Mouse (Mus musculus) intestine, embryonic 16.5 days (tissue): ENCODE data around the gene Casc3. TPM values are rescaled to one million over a fixed set of nuclear protein-coding genes. Genes with fewer than 3 reads are reported as not detected.

Experiments
- ATAC-seq: fragments of 200-750 bp; cut with Nextera tagmentation; 2 replicates; pipeline ENCODE4 v1.8.0; 2017; ENCODE audit warnings: moderate TSS enrichment, moderate library complexity
- H3K27ac ChIP-seq: fragments of 300-500 bp; sonication (generic); 2 replicates; pipeline ENCODE4 v1.5.1; 2014; ENCODE audit warnings: mild to moderate bottlenecking, low read length
- H3K27me3 ChIP-seq: fragments of 300-500 bp; sonication (generic); replicated peaks from 2 replicates; pipeline ENCODE4 v1.6.1; 2014; ENCODE audit warnings: low read length, control low read depth, mixed read lengths; ENCODE audit not compliant: control insufficient read depth, insufficient read depth
- H3K36me3 ChIP-seq: fragments of 300-500 bp; sonication (generic); 2 replicates; pipeline ENCODE4 v1.6.1; 2014; ENCODE audit warnings: low read length, control low read depth; ENCODE audit not compliant: control insufficient read depth, insufficient read depth
- H3K4me1 ChIP-seq: fragments of 300-500 bp; sonication (generic); 2 replicates; pipeline ENCODE4 v1.6.1; 2014; ENCODE audit warnings: low read length, control low read depth, mixed read lengths; ENCODE audit not compliant: control insufficient read depth, insufficient read depth
- H3K4me2 ChIP-seq: fragments of 300-500 bp; sonication (generic); 2 replicates; pipeline ENCODE4 v1.6.1; 2014; ENCODE audit warnings: low read depth, low read length, control low read depth
- H3K4me3 ChIP-seq: fragments of 300-500 bp; sonication (generic); 2 replicates; pipeline ENCODE4 v1.5.1; 2014; ENCODE audit warnings: mild to moderate bottlenecking, low read length
- H3K9ac ChIP-seq: fragments of 300-500 bp; sonication (generic); 2 replicates; pipeline ENCODE4 v1.6.1; 2014; ENCODE audit warnings: low read depth, low read length
- H3K9me3 ChIP-seq: fragments of 300-500 bp; sonication (generic); 2 replicates; pipeline ENCODE4 v1.6.1; 2016; ENCODE audit warnings: low read length, control low read depth; ENCODE audit not compliant: control insufficient read depth
- WGBS: fragments of 180-500 bp; shearing (Covaris S2); extraction: QIAGEN DNeasy Blood & Tissue Kit; methylation state at CpG from one replicate; pipeline ENCODE4 v1.1.7; 2014; 5-methylcytosine and 5-hydroxymethylcytosine counted together
- polyA plus RNA-seq: library from polyadenylated mRNA; unstranded; fragments of >200 nt; fragmentation: Nextera tagmentation; extraction: Ambion mirVana; gene quantifications from 2 replicates; pipeline ENCODE4 v1.2.1, GENCODE M21; 2015

Gene Casc3
- polyA plus RNA-seq, 1 experiment from 2014 or later, result 23.1 TPM

DNA sequence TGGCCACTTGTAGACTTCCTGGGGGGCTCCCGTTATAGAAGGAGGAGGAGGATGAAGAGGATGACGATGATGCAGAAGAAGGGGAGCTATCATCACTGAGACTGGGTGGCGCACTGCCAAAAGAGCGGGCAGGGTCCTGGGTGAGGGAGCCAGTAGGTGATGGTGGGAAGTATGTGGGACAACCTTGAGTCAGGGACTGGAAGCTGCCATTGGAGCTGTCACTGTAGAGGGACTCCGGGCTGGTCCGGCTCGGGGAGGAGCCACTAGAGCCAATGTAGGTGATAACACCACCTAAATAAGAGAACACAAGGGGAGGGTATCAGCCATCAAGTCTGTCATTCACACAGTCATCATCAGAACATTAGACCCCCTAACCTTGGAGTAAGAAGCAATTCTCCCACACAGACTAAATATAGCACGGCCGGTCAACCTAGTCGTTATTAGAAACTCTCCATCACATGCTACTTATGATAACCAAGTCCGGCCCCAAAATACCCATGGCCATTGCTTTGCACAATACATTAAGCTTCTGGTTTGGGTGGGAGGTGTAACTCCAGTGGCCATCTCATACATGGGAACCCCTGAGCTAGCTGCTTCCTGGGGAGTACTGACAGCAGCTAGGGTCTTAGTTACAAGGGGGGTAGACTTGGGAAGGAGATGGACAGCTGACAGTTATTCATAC lies 32.7 kb upstream of the Casc3 start:
- H3K4me1 ChIP-seq, result peaks cover 70% of the 10 kb centered on the region
- 85% methylated on average over 11 of the region's 11 CpGs for WGBS
- no peak overlapping the region for H3K4me2 ChIP-seq
- H3K9me3 ChIP-seq, result no peaks in the 10 kb centered on the region
- ATAC-seq, result no peak
- H3K27ac ChIP-seq, result peak overlapping the region; percentile 70; the same call in 1 of the 2 replicates
- no peaks in the 10 kb centered on the region for H3K36me3 ChIP-seq
- no peak overlapping the region for H3K4me3 ChIP-seq
- no peak overlapping the region for H3K9ac ChIP-seq
- H3K27me3 ChIP-seq, result no peaks in the 10 kb centered on the region

DNA sequence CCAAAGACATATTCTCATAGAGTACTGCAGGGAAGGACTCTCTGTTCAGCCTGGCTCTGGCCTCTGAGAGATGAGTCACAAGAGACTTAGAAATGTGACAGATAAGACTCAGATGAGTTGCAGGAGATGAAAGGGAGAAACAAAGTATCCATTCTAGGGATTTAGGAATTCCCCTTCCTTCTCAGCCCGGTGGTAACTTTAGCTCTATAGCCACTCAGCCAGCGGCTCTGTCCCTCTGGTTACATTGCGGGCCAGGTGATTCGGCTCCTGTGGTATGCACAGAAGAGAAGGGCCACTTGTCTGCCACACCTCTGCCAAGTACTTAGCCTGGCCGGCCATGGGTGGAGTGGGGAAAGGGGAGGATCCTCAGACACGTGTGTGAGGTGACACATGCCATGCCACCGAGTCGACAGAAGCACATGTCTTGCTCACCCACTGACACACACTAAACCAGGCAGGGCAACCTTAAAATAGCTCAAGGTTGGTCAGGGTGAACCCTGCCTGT lies 32.0 kb upstream of the Casc3 start:
- no peaks in the 10 kb centered on the region for H3K36me3 ChIP-seq
- H3K4me2 ChIP-seq, result no peak overlapping the region
- no peaks in the 10 kb centered on the region for H3K27me3 ChIP-seq
- H3K9ac ChIP-seq, result 0 out of 2 replicates have a peak overlapping the region, but pooled peaks have one; percentile 27
- 45% methylated on average over 8 of the region's 8 CpGs for WGBS
- no peaks in the 10 kb centered on the region for H3K9me3 ChIP-seq
- no peak; the same call in 1 of the 2 replicates for ATAC-seq
- H3K27ac ChIP-seq, result peak overlapping the region; percentile 70
- peaks cover 70% of the 10 kb centered on the region for H3K4me1 ChIP-seq
- H3K4me3 ChIP-seq, result no peak overlapping the region

DNA sequence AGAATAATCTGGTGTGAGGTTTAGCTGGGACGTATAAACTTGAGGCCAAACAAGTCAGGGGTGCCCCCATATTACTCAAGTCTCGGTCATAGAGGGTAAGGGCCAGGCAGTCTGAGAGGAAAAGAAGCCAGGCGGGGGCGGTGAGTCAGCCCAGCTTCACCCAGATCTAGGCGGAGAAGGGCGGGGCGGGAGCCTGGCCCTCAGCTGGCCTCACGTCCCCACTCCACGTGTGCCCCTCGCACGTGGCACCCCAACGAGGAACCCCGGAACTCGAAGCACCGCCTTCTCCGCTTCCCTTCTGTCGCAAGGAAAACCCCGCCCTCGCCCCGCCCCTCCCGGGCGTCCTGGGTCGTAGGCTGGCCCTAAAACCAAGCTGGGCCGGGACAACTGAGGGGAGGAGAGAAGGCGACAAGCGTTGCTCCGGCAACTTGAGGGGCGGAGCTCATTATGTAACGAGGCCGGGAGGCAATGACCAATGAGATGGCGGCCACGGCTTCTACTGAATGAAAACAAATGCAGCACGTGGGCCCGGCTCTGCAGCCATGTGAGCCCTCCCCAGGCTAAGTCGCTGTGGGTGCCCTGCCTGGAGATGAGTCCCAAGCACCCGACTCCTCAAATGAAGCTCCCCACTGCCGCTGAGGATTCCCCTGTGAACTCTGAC lies 30.9 kb upstream of the Casc3 start:
- Histone ChIP-seq H3K4me3 (peak overlapping the region; percentile 47), H3K27me3 (no peaks in the 10 kb centered on the region), H3K4me2 (peak overlapping the region; percentile 88), H3K27ac (peak overlapping the region; percentile 70), H3K9ac (peak overlapping the region; percentile 66), H3K36me3 (no peaks in the 10 kb centered on the region), H3K9me3 (no peaks in the 10 kb centered on the region), H3K4me1 (peaks cover 65% of the 10 kb centered on the region)
- WGBS, result under 1% methylated on average over 37 of the region's 37 CpGs
- peak; percentile 84 for ATAC-seq

DNA sequence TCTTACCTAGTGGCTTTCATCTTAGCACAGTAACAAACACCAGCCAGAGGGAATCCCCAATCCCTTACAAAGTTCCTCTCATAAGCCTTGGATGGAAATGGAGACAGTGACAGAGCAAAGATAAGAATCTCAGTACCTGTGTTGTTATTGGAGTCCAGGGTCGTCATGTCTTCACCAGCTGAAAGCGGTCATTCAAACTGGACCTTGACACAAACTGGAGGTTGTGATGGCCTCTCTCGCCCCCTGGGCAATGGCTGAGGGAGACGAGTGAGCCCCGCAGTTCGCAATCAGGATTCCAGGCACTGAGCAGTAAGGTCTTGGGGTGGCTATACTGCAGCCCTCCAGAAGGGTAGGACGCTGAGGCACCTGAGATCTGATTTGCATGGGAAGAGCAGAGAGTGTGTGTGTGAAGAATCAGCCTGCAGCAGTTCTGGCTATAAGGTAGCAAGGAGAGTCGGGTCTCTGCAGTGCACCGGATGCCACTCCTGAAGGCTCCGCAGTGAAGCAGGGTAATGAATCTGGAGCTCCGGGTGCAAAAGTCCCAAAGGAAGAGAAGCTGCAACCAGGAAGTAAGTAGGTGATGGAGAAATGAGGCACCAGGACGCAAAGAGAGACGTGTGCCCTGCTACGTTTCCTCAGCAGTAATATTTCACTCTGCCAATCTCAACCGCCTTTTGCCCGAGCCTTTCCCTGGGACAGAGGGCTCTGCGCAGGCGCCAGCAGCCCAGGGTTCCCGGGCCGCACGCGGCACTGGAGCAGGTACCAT lies 29.9 kb upstream of the Casc3 start, which contains the start of gene Nr1d1:
TSS of gene Nr1d1 (minus strand) at position 752 of the 766 bp plus-strand sequence.
- Histone ChIP-seq H3K36me3 (no peaks in the 10 kb centered on the region), H3K4me2 (peak within 1 kb of the TSS; percentile 88), H3K27me3 (no peaks in the 10 kb centered on the region), H3K9ac (peak within 1 kb of the TSS; percentile 66), H3K27ac (peak within 1 kb of the TSS; percentile 90), H3K4me3 (peak within 1 kb of the TSS; percentile 47), H3K9me3 (no peaks in the 10 kb centered on the region), H3K4me1 (peaks cover 64% of the 10 kb centered on the region)
- under 1% methylated on average over 22 of the region's 22 CpGs for WGBS
- peak; percentile 3; the same call in 1 of the 2 replicates for ATAC-seq

DNA sequence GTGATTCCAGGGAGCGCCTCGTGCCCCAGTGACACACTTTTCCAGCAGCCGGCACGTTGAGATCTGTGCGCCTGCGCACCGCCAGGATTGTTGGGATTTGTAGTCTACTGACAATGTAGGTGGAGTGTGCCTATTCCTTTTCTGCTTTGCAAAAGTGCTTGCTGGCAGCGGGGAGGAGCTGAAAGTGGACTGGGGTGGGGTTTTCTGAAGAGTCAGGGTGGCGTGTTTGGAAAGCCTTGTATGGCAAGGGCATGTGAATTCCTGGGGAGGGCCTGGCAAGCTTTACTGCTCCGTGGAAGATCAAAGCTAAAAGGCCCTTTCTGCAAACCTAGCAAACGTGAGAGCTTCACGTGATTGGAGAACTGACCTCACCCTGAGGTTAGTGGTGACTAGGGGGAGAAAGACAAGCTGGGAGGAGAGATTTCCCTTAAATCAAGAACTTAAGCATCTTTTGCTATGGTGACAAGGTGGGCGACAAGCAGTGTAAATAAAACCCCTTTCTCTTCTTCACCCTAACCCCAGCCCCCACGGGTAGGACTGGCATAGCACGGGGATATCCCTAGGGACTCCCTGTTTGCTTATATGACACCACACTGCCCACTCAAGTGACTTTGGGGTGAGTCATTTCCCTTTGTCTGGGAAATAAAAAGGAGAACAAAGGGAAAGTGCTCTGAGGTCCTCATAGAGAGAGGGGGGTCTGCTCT lies 29.2 kb upstream of the Casc3 start:
- Histone ChIP-seq H3K4me1 (peaks cover 64% of the 10 kb centered on the region), H3K27ac (peak overlapping the region; percentile 90), H3K9ac (peak overlapping the region; percentile 66), H3K9me3 (no peaks in the 10 kb centered on the region), H3K4me2 (peak overlapping the region; percentile 88), H3K36me3 (no peaks in the 10 kb centered on the region), H3K4me3 (peak overlapping the region; percentile 47), H3K27me3 (no peaks in the 10 kb centered on the region)
- ATAC-seq, result peak; percentile 71
- WGBS, result 3% methylated on average over 15 of the region's 15 CpGs

DNA sequence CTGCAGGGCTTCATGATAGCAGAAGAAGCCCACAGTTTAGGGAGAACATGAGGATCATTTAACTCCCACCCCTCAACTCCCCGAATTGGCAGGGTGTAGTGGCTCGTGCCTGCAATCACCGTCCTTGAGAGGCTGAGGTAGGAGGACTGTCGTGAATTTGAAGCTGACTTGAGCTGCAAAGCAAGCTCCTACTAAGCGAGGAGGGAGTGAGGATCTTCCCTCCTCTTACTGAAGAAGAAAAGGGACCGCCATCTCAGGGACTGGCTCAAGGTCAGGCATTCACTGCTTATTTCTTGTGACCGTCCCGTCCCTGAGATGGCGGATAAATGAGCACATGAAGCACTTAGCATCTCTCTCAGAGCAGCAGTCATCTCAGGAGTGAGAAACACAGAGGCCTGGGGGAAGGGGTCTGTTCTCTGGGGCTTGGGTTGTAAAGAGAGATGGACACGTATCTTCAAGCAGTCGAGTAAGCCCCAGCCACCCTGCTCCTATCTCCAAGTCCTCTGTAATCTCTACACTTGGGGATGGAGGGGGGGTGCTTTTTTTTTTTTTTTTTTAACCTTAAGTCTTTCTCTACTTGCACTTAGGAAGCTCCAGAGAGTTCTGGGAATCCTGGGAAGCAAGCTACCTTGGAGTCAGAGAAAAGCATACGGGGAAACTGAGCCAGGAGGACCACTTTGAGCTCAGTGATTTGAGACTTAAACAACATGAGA lies 28.5 kb upstream of the Casc3 start:
- H3K4me2 ChIP-seq, result peak overlapping the region; percentile 88; the same call in 1 of the 2 replicates
- H3K9me3 ChIP-seq, result no peaks in the 10 kb centered on the region
- ATAC-seq, result no peak
- H3K9ac ChIP-seq, result peak overlapping the region; percentile 53
- H3K27me3 ChIP-seq, result no peaks in the 10 kb centered on the region
- WGBS, result 35% methylated on average over 12 of the region's 12 CpGs
- peak overlapping the region; percentile 90 for H3K27ac ChIP-seq
- H3K4me1 ChIP-seq, result peaks cover 66% of the 10 kb centered on the region
- no peak overlapping the region; the same call in 1 of the 2 replicates for H3K4me3 ChIP-seq
- H3K36me3 ChIP-seq, result no peaks in the 10 kb centered on the region

DNA sequence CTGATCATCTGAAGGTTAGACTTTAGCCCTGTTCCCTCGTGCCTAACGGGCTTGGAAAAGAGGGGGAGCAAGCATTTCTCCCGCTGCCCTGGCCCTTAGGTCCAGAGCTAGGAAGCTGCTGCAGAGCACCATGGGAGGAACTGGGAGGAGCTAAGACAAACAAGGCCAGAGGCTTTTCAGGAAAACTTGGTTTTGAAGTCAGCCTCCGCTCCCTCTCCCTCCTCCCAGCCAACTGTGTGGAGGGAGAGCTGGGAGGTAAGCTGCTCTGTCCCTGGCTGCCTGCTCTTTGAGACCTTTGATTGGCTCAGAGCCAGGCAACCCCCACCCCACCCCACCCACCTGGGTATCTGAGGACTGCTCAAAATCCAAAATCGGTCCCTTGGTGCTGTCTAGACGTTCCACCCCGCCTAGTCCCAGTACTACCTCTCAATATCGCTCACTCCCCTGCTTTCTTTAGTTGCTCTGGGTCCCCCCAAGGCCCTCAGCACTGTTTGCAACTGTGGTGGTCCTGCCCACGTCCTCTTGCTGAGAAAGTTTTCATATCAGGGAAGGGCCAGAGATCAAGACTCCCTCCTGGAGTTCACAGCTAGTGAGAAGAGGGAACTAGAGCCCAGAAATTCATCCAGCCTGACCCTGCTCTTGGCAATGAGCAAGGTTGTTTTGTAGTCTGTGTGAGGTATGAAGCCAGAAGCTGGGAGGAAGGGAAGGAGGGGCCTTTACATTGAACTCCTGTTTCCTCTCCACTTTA lies 27.7 kb upstream of the Casc3 start:
- Histone ChIP-seq H3K9me3 (no peaks in the 10 kb centered on the region), H3K27me3 (no peaks in the 10 kb centered on the region), H3K9ac (peak overlapping the region; percentile 53), H3K36me3 (no peaks in the 10 kb centered on the region), H3K4me3 (no peak overlapping the region), H3K4me2 (peak overlapping the region; percentile 26), H3K4me1 (peaks cover 66% of the 10 kb centered on the region), H3K27ac (peak overlapping the region; percentile 90)
- ATAC-seq, result no peak
- WGBS, result 7% methylated on average over 9 of the region's 9 CpGs

DNA sequence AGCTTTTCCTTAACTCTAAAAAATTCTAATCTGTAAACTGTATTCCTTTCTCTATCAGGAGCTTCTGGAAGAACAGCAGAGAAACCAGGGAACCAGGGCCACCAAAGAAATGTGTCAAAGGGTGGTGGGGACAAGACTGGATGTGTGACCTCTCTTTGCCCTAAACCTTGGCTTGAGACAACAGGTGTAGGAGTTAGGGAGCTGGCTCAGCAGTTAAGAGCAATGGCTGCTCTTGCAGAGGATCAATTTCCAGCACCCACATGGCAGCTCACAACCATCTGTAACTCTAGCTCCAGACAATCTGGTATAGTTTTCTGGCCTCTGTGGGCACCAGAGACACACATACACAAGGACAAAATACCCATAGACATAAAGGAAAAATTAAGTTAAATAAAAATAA lies 26.8 kb upstream of the Casc3 start:
- no peak for ATAC-seq
- Histone ChIP-seq H3K9ac (no peak overlapping the region), H3K4me3 (no peak overlapping the region), H3K9me3 (no peaks in the 10 kb centered on the region), H3K4me1 (peaks cover 67% of the 10 kb centered on the region), H3K36me3 (no peaks in the 10 kb centered on the region), H3K27me3 (no peaks in the 10 kb centered on the region), H3K4me2 (no peak overlapping the region), H3K27ac (peak overlapping the region; percentile 30; the same call in 1 of the 2 replicates)
